Mouse (Mus musculus): Measurements from ENCODE around the gene Svbp.

DNA sequence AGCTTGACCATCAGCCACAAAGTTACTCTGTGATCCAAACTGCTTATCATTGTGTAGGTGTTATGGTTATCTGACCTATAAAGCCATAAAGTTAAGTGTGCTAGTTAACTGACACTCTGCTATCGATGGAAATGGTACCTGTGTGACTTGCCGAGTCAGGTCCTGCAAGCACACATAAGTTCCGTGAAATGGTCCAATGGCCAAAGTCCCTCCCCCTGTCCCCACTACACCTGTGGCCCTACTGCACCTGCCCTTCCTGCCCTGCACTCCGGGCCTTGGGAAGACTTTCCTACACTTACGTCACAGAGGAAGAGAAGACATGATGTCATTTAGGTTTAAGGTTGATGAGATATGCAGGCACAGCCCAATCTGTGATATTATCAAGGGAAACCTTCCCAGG lies 47.8 kb upstream of the Svbp start:
- no peak for TF ChIP-seq POLR2A (IDR thresholded peaks at IDR 0.05; ENCODE audit: borderline replicate concordance, extremely low read depth, low read depth, low read length)
- no peak for TF ChIP-seq CTCF (IDR thresholded peaks at IDR 0.05; ENCODE audit: insufficient read depth, low read length)
